7 mouse cellular contexts compared by ENCODE assay signal in the genomic region with DNA sequence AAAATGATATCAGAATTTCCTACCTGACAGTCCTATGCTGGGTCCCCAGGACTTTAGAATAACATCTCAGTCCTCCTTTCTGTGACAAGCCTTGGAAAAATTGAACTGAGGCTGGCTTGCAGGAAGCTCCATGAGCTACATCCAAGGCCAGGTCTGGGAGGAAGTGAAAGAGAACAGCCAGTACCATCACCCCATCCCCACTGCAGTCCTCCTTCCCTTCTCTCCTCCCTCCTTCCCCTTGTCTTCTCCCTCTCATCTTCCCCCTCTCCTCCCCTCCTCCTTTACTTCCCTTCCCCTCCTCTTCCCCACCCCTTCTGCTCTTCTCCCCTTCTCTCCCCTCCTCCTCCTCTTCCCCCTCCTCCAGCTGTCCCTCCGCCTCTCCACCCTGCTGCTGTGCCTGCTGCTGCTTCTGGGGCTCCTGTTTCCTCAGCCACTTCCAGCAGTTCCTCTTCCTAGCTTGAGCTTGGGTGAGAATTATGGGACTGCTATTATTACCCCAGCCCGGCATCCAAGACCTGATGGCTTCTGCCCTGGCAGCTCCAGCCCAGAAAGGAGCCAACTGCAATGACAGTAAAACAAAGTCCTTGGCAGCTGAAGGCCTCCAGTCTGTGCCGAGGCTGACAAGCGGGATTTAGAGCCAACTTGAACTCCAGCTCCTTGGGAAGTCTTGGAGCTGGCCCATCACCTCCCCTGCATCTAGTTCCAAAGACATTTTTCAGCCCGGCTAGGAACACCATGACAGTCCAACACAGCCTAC.
A peak's percentile ranks its signal among the peaks of the same experiment; 100 is the strongest.
DNase-seq lines count a peak whose midpoint lies in the region; ATAC-seq lines count a peak whose summit lies in the region.

No protein-coding gene starts in this region.

- 0 out of 2 replicates have a peak, but pooled peaks cover 4% of the 10 kb centered on the region for H3K4me1 ChIP-seq in kidney, embryonic 16.5 days (ENCODE audit: insufficient read depth, low read length)
- peaks cover 10% of the 10 kb centered on the region; the same call in 1 of the 2 replicates for H3K4me1 ChIP-seq in limb, embryonic 15.5 days

- no peaks in the 10 kb centered on the region for H3K36me3 ChIP-seq in kidney, embryonic 16.5 days (ENCODE audit: insufficient read depth, low read length)
- H3K36me3 ChIP-seq in limb, embryonic 15.5 days: no peaks in the 10 kb centered on the region

- peak; percentile 30 to 35 for DNase-seq in adrenal gland, adult 18-20 months (ENCODE audit: low spot score in 2 of 2)
- peak; percentile 57 for DNase-seq in adrenal gland, postnatal 25 days
- peak; percentile 50 to 59 for DNase-seq in frontal cortex, postnatal 36 days (ENCODE audit: low spot score in 2 of 2)
- peak; percentile 14 for DNase-seq in right cerebral cortex, postnatal 4 days
- no peak for DNase-seq in MN1 (ENCODE audit: low spot score)

- H3K27ac ChIP-seq in kidney, embryonic 16.5 days (ENCODE audit: low read length): no peak overlapping the region
- H3K27ac ChIP-seq in limb, embryonic 15.5 days: no peak overlapping the region

- H3K9ac ChIP-seq in kidney, embryonic 16.5 days (replicated peaks; ENCODE audit: low read length): no peak overlapping the region
- no peak overlapping the region for H3K9ac ChIP-seq in limb, embryonic 15.5 days

- no peaks in the 10 kb centered on the region for H3K27me3 ChIP-seq in kidney, embryonic 16.5 days (ENCODE audit: insufficient read depth, low read length)
- H3K27me3 ChIP-seq in limb, embryonic 15.5 days: peaks cover 51% of the 10 kb centered on the region

- peaks cover 7% of the 10 kb centered on the region; the same call in 1 of the 2 replicates for H3K9me3 ChIP-seq in kidney, embryonic 16.5 days (ENCODE audit: low read length)
- H3K9me3 ChIP-seq in limb, embryonic 15.5 days: no peaks in the 10 kb centered on the region

- no peak overlapping the region for H3K4me3 ChIP-seq in kidney, embryonic 16.5 days (ENCODE audit: low read length)
- H3K4me3 ChIP-seq in limb, embryonic 15.5 days: no peak overlapping the region

- peak; percentile 73 for ATAC-seq in kidney, embryonic 16.5 days (ENCODE audit: low FRiP score, low TSS enrichment)
- peak; percentile 79 for ATAC-seq in limb, embryonic 15.5 days (ENCODE audit: insufficient number of reproducible peaks, low FRiP score, low TSS enrichment, low read depth)

- WGBS in kidney, embryonic 16.5 days: 33% methylated on average over 5 of the region's 5 CpGs
- 29% methylated on average over 5 of the region's 5 CpGs for WGBS in limb, embryonic 15.5 days

- H3K4me2 ChIP-seq in kidney, embryonic 16.5 days (replicated peaks; ENCODE audit: low read depth, low read length): no peak overlapping the region
- no peak overlapping the region for H3K4me2 ChIP-seq in limb, embryonic 15.5 days
